Mouse (Mus musculus) kidney, embryonic 14.5 days (tissue): ENCODE results near the gene Snx29. TPM values are rescaled to one million over a fixed set of nuclear protein-coding genes. Genes with fewer than 3 reads are reported as not detected.

Source experiments
- ATAC-seq: fragments of 200-750 bp; cut with Nextera tagmentation; 2 replicates; pipeline ENCODE4 v1.8.0; 2017; ENCODE audit warnings: moderate number of reproducible peaks, mild to moderate bottlenecking, moderate TSS enrichment, moderate library complexity; ENCODE audit not compliant: low FRiP score, low TSS enrichment
- H3K27ac ChIP-seq: fragments of 300-500 bp; sonication (generic); 2 replicates; pipeline ENCODE4 v1.5.1; 2014; ENCODE audit warnings: low read depth, mild to moderate bottlenecking, low read length, moderate library complexity, mixed read lengths
- H3K27me3 ChIP-seq: fragments of 300-500 bp; sonication (generic); 2 replicates; pipeline ENCODE4 v1.6.1; 2014; ENCODE audit warnings: mild to moderate bottlenecking, low read length; ENCODE audit not compliant: control insufficient read depth, insufficient read depth
- H3K36me3 ChIP-seq: fragments of 300-500 bp; sonication (generic); 2 replicates; pipeline ENCODE4 v1.6.1; 2014; ENCODE audit warnings: low read length, mixed read lengths; ENCODE audit not compliant: control insufficient read depth, insufficient read depth
- H3K4me1 ChIP-seq: fragments of 300-500 bp; sonication (generic); 2 replicates; pipeline ENCODE4 v1.6.1; 2014; ENCODE audit warnings: low read length, mixed read lengths; ENCODE audit not compliant: control insufficient read depth, insufficient read depth
- H3K4me2 ChIP-seq: fragments of 300-500 bp; sonication (generic); replicated peaks from 2 replicates; pipeline ENCODE4 v1.6.1; 2014; ENCODE audit warnings: low read depth, mild to moderate bottlenecking, low read length
- H3K4me3 ChIP-seq: fragments of 300-500 bp; sonication (generic); 2 replicates; pipeline ENCODE4 v1.5.1; 2014; ENCODE audit warnings: mild to moderate bottlenecking, low read length
- H3K9ac ChIP-seq: fragments of 300-500 bp; sonication (generic); 2 replicates; pipeline ENCODE4 v1.6.1; 2014; ENCODE audit warnings: low read depth, mild to moderate bottlenecking, low read length, moderate library complexity
- H3K9me3 ChIP-seq: fragments of 300-500 bp; sonication (generic); 2 replicates; pipeline ENCODE4 v1.6.1; 2016; ENCODE audit warnings: low read length; ENCODE audit not compliant: control insufficient read depth
- WGBS: fragments of 180-500 bp; shearing (Covaris S2); extraction: QIAGEN DNeasy Blood & Tissue Kit; methylation state at CpG from one replicate; pipeline ENCODE4 v1.1.7; 2014; 5-methylcytosine and 5-hydroxymethylcytosine counted together
- polyA plus RNA-seq: library from polyadenylated mRNA; unstranded; fragments of >200 nt; fragmentation: Nextera tagmentation; extraction: Ambion mirVana; gene quantifications from 2 replicates; pipeline ENCODE4 v1.2.1, GENCODE M21; 2014

Gene Snx29
- polyA plus RNA-seq, 1 experiment from 2014 or later, result 17.7 TPM

DNA sequence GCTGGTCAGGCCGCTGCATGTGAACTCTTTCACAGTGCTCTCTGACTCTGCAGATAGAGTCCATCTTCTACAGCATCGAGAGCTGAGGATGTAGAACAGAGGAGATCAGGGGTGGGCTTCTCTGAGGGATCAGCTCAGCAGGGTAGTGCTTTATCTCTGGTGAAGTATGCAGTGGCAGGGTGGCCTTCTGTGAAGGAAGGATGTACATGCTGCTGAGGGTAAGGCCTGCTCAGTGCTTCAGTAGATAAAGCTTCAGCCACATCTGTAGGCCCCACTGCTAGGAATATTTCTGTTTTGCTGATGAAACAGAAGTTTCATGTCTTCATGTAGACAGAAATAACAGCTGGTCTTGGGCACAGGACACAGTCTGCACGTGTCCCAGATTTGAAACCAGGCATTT is 300.3 kb downstream of the Snx29 start:
- H3K27me3 ChIP-seq, result no peaks in the 10 kb centered on the region
- no peak overlapping the region for H3K4me2 ChIP-seq
- no peak for ATAC-seq
- H3K9me3 ChIP-seq, result no peaks in the 10 kb centered on the region
- WGBS, result 93% methylated on average over 3 of the region's 3 CpGs
- H3K4me1 ChIP-seq, result no peaks in the 10 kb centered on the region
- no peak overlapping the region for H3K27ac ChIP-seq
- no peaks in the 10 kb centered on the region for H3K36me3 ChIP-seq
- no peak overlapping the region for H3K4me3 ChIP-seq
- H3K9ac ChIP-seq, result no peak overlapping the region

GRCm38 (mm10) chr16:11624121-11624520 is 301.4 kb downstream of the Snx29 start:
- no peak for ATAC-seq

DNA sequence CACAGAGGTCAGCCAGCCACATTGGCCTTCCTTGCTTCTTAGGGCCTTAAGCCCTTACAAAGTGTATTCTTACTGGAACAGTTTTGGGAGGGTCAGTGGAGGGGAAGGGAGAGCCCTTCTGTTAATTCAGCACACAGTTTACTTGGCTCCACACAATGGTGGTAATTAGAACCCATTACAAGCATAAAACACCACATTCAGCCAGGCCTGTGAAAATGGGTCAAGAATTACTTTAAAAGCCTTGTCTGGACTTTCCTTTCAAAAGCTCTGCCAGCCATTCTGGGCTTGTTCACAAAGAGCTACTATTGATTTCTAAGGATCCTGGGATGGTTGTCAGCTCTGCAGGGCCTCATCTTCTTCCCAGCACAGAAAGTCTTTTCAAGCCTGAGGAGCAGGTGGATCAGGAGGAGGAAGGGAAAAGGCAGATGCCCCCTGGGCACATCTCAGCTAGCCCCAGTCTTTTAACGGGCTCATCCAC is 303.3 kb downstream of the Snx29 start:
- Histone ChIP-seq H3K9ac (no peak overlapping the region), H3K9me3 (no peaks in the 10 kb centered on the region), H3K36me3 (no peaks in the 10 kb centered on the region), H3K4me3 (no peak overlapping the region), H3K4me2 (no peak overlapping the region), H3K4me1 (no peaks in the 10 kb centered on the region), H3K27ac (no peak overlapping the region), H3K27me3 (no peaks in the 10 kb centered on the region)
- ATAC-seq, result no peak
- WGBS, result 79% methylated on average over 1 of the region's 1 CpGs

More at GRCm38 (mm10) chr16:11624121-11624520, 301.4 kb downstream of the Snx29 start:
- Histone ChIP-seq H3K9me3 (no peaks in the 10 kb centered on the region), H3K27ac (no peak overlapping the region), H3K4me3 (no peak overlapping the region), H3K4me2 (no peak overlapping the region), H3K9ac (no peak overlapping the region), H3K4me1 (no peaks in the 10 kb centered on the region), H3K27me3 (no peaks in the 10 kb centered on the region), H3K36me3 (no peaks in the 10 kb centered on the region)
- 66% methylated on average over 2 of the region's 2 CpGs for WGBS

DNA sequence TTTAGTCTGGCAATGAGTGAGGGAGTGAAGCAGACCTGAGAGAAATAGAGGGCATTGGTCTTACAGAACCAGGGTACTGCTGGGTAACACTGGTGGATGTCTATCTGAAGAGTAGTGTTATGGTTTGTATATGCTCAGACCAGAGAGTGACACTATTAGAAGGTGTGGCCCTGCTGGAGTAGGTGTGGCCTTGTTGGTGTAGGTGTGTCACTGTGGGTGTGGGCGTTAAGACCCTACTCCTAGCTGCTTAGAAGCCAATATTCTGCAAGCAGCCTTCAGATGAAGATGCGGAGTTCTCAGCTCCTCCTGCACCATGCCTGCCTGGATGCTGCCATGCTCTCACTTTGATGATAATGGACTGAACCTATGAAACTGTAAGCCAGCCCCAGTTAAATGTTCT is 303.9 kb downstream of the Snx29 start:
- no peaks in the 10 kb centered on the region for H3K27me3 ChIP-seq

DNA sequence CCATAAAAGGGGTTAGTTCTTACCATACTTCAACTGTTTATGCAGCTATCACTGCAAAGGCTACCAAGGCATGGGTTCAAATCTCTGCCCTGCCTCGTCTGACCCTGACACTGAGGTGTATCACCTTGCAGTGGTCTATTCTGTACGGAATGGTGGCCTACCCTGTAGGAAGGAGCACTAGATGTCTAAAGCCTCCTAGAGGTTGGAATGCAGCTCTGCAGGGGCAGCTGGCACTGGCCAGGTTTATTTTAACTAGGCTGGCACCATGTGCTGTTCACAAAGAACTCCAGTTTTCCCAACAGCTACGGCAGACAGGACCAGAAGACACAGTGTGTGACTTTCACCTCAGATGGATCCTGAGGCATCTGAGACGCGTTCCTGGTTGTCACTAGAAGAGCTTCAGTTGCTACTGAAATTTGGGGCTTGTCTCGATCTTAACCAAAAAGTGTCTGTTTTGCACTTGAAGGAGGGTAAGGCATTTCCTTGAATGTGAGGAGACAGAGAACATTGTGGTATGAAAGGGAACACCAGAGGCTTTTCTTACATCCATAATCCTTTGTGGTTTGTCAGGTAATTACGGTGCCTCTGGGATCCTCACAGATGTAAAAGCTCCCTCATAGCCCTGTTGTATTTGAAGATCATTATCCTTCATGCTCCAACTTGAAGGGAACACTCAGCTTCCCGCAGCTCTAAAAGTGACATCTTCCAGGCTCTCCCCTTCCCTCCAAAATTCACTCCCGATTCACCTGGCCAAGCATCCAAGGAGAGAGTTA is 305.3 kb downstream of the Snx29 start:
- Histone ChIP-seq H3K27ac (no peak overlapping the region), H3K9ac (no peak overlapping the region), H3K9me3 (no peaks in the 10 kb centered on the region), H3K4me3 (no peak overlapping the region), H3K36me3 (no peaks in the 10 kb centered on the region), H3K27me3 (no peaks in the 10 kb centered on the region), H3K4me2 (no peak overlapping the region), H3K4me1 (no peaks in the 10 kb centered on the region)
- 84% methylated on average over 9 of the region's 9 CpGs for WGBS
- peak; percentile 46; the same call in 1 of the 2 replicates for ATAC-seq

More for the DNA sequence above, 303.9 kb downstream of the Snx29 start:
- Histone ChIP-seq H3K4me3 (no peak overlapping the region), H3K4me2 (no peak overlapping the region), H3K9ac (no peak overlapping the region), H3K36me3 (no peaks in the 10 kb centered on the region), H3K4me1 (no peaks in the 10 kb centered on the region), H3K9me3 (no peaks in the 10 kb centered on the region), H3K27ac (no peak overlapping the region)
- no peak for ATAC-seq
- WGBS, result 83% methylated on average over 2 of the region's 2 CpGs

DNA sequence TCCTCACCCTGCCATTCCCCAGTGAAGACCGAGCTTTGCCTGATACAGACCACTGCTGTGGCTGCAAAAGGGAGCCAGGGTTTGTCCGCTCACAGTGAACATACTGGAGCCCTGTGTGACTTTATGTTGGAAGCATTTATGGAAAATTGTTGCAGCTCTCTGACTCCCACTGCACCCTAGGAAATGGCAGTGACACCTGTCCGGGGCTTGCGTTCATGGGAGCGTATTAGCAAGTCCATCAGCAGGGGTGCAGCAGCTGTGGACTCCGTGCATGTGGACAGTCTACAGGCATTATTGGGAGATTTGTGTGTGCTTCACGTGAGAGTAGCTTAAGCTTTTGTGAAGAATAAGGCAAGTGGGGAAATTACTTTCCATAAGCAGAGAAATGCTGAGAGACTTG is 307.0 kb downstream of the Snx29 start:
- H3K4me3 ChIP-seq, result no peak overlapping the region
- no peak for ATAC-seq
- no peaks in the 10 kb centered on the region for H3K27me3 ChIP-seq
- H3K9me3 ChIP-seq, result no peaks in the 10 kb centered on the region
- H3K4me2 ChIP-seq, result no peak overlapping the region
- 88% methylated on average over 7 of the region's 7 CpGs for WGBS
- no peak overlapping the region for H3K27ac ChIP-seq
- H3K4me1 ChIP-seq, result no peaks in the 10 kb centered on the region
- no peaks in the 10 kb centered on the region for H3K36me3 ChIP-seq
- no peak overlapping the region for H3K9ac ChIP-seq

- Histone ChIP-seq H3K36me3 (no peaks in the 10 kb centered on the region), H3K4me3 (no peak overlapping the region), H3K4me2 (no peak overlapping the region), H3K9me3 (no peaks in the 10 kb centered on the region), H3K27me3 (no peaks in the 10 kb centered on the region), H3K4me1 (no peaks in the 10 kb centered on the region), H3K27ac (no peak overlapping the region), H3K9ac (no peak overlapping the region)
- ATAC-seq, result no peak
- 53% methylated on average over 5 of the region's 5 CpGs for WGBS
Observed at GRCm38 (mm10) chr16:11630489-11630888, 307.8 kb downstream of the Snx29 start.

DNA sequence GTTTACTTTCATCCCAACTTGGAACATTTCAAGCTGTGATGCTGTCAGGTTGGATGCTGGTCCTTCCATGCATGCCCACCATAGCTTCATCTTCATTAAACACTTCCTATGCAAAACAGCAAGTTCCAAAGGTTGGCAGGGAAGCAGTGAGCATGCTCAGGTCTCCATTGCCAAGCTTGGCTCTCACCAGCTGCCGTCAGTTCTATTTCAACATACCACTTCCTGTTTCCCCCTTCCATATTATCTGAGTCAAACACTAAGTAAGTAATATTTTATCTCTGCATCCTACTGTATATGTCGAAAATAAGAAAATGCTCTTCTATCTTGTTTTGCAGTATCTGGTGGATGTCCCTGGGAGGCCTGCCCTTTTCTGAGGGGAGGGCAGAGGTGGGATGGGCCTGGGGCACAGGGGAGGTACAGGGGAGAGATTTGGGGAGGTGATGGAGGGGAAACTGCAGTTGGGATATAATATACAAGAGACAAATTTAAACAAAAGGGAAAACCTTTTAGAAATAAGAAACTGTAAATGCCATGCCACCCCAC is 309.6 kb downstream of the Snx29 start:
- H3K9ac ChIP-seq, result no peak overlapping the region
- H3K4me1 ChIP-seq, result peaks cover 6% of the 10 kb centered on the region; the same call in 1 of the 2 replicates
- no peak for ATAC-seq
- no peak overlapping the region for H3K4me2 ChIP-seq
- H3K27me3 ChIP-seq, result no peaks in the 10 kb centered on the region
- WGBS, result 73% methylated on average over 2 of the region's 2 CpGs
- H3K27ac ChIP-seq, result no peak overlapping the region
- H3K9me3 ChIP-seq, result no peaks in the 10 kb centered on the region
- H3K4me3 ChIP-seq, result no peak overlapping the region
- H3K36me3 ChIP-seq, result no peaks in the 10 kb centered on the region

DNA sequence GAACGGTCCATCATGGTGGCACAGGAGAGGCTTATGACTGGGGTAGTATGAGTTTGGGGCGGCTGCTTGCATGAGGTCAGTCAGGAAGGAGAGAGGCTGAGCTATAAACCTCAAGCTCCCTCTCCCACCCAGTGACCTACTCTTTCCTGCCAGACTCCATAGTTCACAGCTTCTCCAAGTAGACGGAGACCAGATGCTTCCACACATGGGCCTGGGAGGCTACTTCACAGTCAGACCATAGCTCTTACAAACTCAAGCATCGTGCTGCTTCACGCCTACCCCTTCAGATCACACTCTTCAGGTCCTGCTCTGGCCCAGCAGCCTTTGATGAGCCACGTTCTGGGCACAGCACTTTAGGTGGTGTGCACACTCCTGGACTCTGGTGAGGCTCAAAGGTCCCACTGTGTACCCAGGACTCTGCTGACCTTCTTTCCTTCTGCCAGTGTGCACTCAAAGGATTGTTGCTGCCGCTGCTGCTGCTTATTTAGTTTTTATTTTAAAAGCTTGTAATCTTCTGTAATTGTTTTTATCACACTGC is 313.6 kb downstream of the Snx29 start:
- no peak overlapping the region for H3K4me2 ChIP-seq
- H3K36me3 ChIP-seq, result no peaks in the 10 kb centered on the region
- no peak overlapping the region for H3K4me3 ChIP-seq
- H3K27ac ChIP-seq, result no peak overlapping the region
- no peaks in the 10 kb centered on the region for H3K9me3 ChIP-seq
- ATAC-seq, result no peak
- H3K9ac ChIP-seq, result no peak overlapping the region
- H3K27me3 ChIP-seq, result no peaks in the 10 kb centered on the region
- 53% methylated on average over 7 of the region's 7 CpGs for WGBS
- H3K4me1 ChIP-seq, result peaks cover 6% of the 10 kb centered on the region; the same call in 1 of the 2 replicates
